Mouse (Mus musculus) cerebellum, adult 9-11 months (tissue): ENCODE measurements around the gene Slit3.

ENCODE experiments used
- DNase-seq: peaks from one replicate; pipeline ENCODE4 v3.0.0; 2022

Gene Slit3

DNA sequence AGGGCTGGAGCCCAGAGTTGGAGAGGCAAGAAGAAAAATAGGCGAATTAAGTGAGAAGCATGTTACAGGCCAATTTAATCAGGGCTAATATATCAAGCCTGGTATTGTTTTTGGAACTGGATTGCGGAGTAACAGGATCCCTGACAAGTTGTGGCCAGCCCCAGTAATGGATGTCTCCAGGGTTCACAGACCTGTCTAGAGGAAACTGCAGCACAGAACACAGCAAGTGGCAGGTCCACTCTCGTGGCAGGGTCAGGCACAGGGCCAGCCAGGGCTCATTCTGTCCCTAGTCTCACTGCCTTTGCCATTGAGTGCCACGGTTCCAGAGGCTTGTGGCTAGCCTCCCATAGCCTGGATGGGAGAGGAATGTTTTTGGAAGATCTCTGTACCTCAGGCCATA lies 187.0 kb downstream of the Slit3 start:
- DNase-seq: peak; percentile 64

DNA sequence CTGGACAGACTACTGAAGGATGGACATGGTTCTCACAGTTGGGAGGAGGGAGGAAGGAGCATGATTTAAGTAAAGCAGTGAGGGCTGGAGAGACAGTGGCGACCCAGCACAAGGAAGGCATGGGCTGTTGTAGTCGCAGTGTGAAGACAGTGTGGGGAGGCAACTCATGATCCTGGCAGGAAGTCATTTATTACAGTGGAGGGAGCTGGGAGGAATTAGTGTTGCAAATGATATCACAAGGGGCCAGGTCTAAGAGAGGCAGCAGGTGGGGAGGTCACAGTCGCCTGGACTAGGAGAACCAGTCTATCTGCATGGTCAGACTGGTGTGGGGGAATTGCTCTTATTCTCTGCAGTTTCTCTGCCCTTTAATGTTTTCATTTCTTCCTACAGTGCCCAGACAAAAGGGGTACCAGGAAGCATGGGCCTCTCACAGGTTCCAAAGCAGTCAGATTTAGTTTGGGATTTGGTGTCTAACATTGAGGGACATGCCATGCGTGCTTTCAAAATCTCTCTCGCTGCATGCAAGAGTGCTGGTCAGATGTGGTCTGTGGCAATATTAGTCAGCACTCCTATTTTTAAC lies 194.5 kb downstream of the Slit3 start:
- DNase-seq: no peak

DNA sequence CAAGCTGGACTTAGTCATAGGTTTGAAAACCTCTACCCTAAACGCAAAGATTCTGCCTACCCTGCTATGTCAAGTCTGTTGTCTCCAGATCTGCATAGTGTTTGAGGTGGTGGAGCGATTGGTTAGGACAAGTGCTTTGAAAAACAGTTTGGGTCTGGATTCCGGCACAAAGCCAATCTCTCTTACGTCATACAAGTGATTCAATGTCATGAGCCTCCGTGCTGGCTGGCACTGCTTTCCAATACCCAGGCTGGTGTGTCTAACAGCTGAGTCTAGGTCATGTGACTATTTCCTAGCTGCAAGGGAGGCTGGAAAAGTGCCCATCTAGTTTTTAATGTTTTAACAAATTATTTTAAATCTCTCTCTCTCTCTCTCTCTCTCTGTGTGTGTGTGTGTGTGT lies 196.2 kb downstream of the Slit3 start:
- no peak for DNase-seq

DNA sequence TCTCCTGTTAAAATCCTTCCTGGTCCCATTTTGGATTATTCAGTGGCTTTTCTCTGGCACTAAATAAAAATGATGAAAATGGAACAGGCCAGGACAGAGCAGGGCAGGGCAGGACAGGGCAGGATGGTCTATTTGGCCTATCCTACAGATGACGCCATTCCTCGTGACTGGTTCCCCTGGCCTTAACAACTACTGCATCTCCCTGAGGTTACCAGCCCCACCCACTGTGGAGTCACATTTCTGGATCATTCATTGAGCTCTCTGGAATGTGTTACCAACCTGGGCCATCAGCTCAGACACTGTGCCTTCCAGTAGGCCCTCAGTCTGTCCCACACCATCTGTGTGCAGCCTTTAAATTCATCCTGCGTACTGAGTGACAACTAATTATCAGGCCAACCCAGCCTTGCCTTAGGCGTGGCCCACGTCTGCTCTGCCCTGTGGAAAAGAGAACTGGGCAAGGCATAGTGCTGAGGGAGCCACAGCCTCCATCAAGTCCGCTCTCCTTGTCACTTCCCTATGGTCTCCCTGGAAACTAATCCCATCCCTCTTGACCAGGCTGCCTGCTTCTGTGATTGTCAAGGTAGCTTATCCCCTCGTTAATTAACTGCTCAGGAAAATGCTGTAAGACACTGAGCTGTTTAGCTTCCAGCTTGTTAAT lies 196.9 kb downstream of the Slit3 start:
- DNase-seq: no peak

DNA sequence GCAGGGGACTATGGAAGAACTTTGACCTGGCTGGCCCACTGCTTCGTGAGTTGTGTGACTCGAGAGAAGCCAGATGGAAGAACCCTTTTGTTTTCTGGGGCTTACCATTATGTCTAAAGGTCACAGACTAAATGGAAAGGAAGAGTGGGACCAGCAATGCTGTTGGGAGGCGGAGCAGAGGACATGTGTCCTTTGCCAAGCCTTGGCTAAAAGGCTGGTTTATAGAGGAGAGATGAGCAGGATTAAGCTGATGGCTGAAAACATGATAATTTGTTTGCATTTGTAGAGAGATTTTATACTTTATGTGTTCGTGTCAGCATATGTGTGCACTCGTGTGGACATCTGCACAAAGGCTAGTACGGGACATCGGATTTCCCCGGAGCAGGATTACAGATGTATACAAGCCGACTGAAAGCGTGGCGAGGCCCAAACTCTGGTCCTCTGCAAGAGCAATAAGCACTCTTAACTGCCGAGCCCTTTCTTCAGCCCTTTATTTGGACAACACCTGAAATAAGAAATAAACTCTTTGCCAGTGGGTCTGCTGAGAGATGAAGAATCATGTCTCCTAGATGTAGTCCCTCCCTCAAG lies 197.5 kb downstream of the Slit3 start:
- DNase-seq: no peak

DNA sequence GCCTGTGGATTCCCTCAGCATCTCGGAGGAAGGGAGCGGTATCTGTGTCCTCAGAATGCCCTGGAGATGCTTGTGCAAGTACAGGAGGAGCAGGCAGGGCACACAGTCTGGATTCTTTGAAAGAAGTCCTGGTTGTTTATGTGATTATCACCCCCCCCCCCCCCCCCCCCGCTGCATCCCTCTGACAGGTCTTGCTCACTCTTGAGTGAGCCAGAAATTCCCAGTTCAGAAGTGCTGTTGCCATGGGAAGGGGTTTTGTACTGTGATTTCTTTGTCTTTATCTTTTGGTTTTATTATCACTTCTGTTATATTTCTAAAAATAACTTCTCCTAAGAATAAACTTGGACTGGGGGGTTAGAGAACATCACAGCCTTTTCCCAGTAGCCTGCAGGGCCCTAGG lies 199.5 kb downstream of the Slit3 start:
- no peak for DNase-seq

DNA sequence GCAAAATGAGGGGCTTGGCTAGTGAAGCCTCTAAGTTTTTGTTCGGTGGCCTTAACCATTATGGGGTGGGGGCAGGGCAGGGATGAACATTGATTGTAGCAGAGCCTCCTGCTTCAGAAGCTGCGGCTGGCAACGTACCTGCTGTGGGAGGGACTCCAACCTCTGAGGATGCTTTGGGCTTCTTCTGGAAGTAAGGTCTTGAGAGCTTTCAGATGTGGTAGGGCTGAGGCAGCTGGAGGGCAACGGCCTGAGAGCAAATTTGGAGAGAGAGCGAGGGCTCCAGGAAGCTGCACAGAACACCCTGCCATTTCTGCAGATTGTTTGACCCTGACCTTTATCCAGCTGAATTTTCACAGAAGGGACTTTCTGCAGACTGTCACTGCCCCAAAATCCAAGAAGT lies 203.4 kb downstream of the Slit3 start:
- no peak for DNase-seq

DNA sequence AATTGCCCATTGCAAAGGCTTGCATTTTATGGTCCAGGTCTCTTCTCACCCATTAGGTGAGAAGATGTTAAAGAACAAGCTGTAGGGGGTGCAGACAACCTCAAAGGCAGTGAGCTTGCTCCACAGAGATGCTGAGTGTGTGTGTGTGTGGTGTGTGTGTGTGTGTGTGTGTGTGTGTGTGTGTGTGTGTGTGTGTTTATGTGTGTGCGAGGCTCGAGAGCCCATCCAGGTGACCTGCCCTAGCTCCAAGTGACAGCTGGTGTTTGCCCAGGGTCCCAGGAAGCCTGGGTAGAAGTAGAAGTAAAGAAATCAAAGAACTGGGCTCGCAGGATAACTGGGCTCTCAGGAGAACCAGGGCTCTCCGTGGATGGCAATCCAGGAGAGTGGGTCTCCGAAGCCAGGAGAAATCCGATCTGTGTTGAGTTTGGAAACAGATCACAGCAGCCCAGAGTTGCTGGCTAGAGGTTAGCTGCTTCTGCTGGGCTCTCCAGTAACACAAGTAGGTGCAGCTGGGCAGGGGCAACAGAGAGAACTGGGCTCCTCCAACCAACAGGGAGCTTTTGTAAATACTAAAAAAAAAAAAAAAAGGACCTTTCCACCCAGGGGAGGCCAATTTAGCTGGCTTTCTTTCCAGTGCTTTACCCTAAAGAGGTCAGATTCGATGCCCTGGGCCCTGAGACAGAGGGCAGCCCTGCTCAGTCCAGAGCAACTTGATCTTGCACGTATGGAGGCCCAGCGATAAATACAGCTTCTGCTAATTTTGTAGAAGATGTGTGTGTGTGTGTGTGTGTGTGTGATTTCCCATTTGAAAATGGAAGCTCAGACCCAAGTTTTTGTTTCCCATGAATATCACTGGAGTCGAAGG lies 204.3 kb downstream of the Slit3 start:
- no peak for DNase-seq

DNA sequence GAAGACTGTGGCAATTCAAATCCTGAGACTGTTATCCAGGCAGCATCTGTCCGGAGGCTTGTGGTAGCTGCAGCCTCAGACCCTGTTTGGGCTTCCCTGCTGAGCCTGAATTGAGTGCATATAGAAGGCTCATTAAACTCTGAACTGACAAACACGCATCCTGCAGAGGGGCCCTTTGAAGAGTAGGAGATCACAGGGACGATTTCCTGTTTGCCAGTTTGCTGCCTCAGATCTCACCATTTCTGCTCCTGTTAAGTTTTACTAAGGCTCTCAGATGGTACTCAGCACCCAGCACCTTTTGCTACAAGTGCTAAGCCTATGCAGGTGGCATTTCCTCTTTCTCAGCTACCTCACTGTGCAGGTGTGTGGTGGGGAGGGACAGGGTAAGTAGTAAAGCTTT lies 205.3 kb downstream of the Slit3 start:
- no peak for DNase-seq

DNA sequence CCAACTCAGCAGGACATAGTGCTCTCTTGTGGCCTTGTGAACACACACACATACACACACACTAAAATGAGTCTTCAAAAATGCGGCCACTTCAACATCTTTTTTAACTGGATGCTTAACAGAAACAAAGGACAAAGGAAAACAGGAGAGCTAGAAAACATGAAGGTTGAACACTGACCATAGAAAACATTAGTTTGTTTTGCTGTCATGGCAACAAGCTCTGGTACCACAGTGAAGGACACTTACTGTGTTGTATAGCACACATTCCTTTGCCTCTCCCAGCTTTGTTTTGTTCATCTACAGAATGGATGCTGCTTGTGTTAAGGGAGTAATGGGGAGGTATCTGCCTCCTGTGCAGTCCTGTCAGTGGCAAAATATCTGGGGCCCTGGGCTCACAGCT lies 206.9 kb downstream of the Slit3 start:
- no peak for DNase-seq

DNA sequence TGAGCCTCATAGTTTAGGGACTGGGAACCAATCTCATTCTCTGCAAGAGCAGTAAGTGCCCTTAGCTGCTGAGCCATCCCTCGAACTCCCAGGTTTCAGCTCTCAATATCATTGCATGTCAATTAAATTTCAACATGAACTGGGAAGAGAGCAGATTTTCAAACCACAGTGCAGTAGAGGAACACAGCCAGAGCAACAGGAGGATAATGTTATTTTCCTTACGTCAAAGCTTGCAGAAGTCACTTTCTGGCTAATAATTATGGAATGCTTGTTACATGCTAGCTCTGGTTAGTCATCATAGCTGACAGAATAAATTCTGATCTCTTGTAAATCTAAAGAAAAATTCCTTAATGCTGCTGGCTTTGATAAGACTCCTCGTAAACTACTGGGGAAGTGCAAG lies 210.5 kb downstream of the Slit3 start:
- DNase-seq: no peak

DNA sequence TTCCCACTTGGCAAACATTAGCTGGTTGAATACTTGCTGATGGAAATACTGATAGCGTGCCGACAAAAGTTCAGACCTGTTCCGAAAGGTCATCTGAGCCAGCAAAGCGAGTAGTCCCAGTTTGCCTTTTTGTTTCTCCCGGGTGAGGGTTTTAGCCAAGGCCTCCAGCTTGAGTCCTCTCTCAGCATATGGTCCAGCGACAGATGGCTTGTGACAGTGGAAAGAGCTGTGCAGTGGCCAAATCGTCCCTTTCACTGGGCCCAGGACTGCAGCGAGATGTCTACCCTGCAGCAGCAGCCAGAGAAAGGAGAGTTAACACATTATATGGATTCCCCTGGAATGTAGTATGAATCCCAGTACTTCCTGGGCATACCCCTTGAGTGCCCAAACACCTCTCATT lies 215.5 kb downstream of the Slit3 start:
- DNase-seq: peak; percentile 91

DNA sequence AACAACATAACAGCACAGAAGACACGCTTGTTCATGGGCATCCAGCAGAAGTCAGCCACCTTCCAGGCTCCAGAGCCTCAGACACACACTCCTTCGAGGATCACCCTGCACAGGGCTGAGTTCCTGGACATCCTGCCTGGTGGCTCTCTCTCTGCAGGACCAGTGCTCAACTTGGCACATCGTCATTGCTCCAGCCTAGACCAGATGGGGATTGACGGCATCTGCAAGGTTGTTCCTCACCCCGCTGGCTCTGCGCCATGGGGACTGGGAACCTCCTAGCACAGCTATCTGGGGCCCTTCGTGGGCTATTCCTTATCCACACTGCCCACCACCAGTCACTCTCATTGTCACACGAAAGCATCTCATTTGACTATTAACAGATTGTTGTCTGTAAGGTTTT lies 216.5 kb downstream of the Slit3 start:
- DNase-seq: peak; percentile 87

DNA sequence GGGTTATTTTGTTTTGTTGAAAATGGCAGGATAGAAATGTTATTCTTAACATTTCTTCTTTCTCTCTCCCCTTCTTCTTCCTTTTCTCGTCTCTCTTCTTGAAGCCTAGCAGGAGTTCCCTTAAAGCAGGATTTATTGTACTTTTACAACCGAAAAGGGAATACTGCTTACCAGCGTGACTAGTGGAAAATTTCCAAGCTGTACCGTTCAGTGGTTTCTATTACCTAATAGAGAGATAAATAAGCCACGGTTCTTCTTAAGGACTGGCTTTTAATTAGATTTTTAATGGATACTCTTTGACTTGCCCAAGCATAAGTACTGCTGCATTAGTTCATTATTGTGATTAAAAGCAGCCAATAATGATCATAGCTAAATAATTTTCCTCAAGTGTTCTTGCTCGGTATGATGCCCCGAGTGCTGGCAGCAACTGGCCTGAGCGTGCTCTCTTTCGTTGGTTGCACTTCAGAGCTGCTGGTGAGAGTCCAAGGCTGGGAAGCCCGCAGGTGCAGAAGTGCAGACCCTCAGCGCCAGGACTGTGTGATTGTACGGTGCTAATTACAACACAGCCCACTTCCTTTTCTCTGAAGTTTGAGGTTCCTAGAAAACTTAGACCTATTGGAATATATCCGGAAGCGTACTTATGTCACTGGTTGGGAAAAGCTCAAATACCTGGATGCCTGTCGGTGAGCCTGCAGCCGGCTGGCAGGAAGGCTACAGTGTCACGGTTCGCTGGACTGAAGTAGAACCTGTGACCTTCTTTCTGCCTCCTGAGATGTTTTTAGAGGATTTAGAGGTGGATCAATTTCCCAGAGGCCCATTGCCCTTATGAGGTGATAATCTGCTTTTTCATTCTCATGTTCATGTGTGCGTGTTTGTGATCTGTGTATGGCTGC lies 217.1 kb downstream of the Slit3 start:
- DNase-seq: no peak

DNA sequence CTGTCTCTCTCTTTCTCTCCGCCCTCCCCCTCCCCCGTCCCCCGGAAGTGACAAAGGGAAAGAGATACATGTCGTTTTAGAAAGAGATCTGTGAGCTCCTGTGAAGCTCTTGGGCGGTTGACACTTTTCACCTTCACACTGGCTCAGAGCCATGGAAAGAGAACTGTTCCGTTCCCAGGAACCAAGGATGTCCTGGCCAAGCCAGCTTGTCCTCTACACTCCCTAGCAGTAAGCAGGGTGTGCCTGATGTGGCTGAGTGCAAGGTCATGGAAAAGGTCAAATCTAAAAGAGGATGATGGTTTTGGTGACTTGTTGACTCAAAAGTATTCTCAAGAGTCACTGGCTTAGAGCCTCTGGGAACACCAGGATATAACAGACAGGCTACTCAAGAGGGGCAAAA lies 219.7 kb downstream of the Slit3 start:
- DNase-seq: no peak

DNA sequence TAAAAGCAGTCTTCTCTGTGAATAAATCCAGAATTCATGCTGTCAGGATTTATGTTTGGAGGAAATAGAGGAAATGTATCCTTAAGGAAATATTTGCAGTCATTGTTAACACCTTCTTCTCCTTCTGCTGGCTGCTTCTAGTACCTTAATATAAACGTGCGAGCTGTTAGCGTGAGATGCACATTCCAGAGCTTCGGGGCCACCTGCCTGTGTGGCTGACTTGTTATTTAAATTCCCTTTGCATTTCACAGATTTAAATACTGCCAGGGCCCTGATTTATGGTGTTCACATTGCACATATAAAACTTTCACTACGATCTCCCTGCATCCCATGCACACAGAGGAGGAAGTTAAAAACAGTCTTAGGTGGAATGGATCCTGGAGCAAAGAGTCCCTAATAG lies 221.5 kb downstream of the Slit3 start:
- no peak for DNase-seq

DNA sequence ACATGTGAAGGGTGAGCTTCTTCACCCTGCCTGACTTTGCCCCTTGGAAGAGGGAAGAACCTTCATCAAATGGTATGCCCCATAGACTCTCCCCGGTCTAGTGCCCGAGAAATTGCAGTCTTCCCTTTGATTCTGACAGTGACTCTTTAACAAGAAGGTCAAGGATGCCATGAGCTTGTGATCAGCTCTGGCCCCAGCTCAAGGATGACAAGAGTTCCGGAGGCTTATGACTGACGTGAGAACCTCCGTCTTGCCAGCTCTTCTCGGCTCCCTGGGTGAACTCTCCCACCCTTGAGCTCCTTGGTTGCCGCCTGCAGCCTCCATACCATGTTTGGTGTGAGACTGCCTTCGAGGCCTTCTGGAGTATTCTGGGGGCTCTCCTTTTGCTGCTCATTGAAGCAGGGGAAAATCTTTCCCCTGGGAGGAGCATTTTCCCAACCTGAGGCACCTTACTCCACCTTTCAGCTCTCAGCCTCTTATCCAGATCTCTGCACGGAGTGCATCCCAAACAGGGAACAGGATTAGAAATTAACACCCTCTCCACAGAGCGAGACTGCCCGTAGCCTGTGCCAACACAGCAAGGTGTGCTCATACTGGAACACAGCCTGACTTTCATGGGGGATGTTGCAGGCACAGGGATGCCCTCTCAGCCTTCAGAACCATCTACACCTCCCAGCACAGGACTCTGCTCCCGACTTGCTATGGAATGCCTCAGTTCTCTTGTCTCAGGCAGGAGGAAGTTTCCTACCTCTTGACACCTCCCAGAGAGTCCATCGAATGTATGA lies 224.9 kb downstream of the Slit3 start:
- DNase-seq: peak; percentile 49

DNA sequence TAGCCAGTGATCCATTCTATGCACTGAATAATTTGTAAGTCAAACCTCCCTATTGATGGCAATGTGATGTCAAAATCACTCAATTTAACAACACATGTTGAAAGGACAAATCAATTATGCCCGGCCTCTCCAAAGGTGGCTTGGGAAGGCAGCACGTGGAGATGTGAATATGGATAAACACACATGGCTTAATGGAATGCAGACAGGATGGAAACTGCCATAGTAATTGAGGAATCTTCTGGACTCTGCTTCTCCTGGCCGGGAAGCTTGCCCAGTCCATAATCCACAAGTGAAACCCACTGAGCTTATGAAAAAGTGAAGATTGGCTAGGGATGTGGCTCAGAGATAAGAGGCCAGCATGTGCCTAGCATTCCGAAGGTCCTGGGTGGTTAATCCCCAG lies 227.1 kb downstream of the Slit3 start:
- no peak for DNase-seq

DNA sequence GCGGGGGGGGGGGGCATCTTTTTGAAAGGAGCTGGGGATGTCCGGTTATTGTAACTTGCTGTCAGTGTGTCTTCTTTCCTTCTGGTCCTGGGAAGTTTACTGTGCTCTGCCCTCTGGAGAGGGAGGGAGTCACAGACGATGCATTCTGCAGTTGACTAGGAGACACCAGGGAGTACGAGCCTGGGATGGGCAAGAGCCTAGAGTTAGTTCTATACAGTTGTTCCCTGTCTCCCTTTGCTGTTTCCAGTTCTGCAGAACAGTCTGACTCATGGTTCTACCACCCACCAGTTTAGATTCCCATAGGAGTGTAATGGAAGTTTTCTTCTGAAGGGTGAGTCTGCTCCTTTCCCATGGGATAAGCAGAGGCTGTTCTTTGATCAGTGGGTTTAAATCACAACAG lies 229.9 kb downstream of the Slit3 start:
- no peak for DNase-seq

DNA sequence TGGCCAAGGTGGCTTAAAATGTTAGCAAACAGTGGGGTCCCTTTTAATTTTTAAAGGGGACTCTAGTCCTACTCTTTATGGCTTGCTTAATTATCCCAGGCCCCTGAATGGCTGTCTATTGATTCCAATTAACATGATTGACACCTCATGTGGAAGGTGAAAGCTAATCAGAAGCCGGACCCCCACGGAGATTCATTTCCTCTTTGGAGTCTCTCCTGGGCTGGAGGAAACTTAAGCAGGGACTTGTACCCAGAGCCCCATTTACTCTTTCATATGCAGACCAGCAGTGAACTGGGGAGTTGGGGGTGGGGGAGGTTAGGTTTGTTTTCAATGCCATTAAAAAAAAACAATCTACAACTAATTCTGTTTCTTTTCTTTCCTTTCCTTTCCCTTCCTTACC lies 230.4 kb downstream of the Slit3 start:
- DNase-seq: no peak

DNA sequence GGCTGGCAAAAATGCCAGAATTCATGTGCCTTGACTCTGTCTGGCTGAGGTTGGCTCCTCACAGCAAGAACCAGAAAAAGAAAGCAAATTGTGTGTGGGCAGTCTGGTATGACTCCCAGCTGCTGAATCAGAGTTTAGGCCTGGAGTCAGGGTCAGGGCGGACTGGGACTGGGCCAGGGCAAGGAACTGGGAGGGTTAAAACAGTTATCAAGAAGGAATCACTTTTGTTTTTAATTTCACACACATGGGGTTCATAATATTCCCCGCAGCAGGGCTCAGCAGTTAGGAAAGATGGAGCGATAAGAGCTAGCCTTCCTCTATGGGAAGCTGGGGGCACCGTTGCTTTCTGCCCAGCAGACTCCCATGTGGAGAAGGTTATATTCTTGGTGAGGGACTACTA lies 234.8 kb downstream of the Slit3 start:
- DNase-seq: no peak

DNA sequence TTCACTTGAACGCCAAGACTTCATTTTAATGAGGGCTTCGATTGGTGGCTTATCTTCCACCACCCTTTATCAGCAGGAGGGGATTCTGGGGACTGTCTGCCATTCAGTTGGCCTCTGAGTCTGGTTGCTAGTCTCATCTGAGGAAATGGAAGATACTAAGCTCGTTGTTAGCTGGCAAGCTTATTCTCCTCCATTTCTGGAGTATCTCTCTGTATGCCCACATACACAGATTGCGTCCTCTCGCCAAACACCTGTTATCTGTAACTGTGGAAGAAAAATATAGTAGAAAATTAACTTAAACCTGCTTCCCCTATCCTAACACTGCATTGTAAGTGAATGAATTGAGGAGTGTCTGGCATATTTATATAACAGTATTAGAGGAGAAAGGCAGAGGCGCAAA lies 240.0 kb downstream of the Slit3 start:
- no peak for DNase-seq
